Mouse (Mus musculus): Measurements from ENCODE around the gene Gtpbp2. TPM values are rescaled to one million over a fixed set of nuclear protein-coding genes. Genes with fewer than 3 reads are reported as not detected.
A peak's percentile ranks its signal among the peaks of the same experiment; 100 is the strongest.

Gene Gtpbp2
- total RNA-seq, 4 experiments from 2014 or later: 93.8 to 107 (median 103) TPM

DNA sequence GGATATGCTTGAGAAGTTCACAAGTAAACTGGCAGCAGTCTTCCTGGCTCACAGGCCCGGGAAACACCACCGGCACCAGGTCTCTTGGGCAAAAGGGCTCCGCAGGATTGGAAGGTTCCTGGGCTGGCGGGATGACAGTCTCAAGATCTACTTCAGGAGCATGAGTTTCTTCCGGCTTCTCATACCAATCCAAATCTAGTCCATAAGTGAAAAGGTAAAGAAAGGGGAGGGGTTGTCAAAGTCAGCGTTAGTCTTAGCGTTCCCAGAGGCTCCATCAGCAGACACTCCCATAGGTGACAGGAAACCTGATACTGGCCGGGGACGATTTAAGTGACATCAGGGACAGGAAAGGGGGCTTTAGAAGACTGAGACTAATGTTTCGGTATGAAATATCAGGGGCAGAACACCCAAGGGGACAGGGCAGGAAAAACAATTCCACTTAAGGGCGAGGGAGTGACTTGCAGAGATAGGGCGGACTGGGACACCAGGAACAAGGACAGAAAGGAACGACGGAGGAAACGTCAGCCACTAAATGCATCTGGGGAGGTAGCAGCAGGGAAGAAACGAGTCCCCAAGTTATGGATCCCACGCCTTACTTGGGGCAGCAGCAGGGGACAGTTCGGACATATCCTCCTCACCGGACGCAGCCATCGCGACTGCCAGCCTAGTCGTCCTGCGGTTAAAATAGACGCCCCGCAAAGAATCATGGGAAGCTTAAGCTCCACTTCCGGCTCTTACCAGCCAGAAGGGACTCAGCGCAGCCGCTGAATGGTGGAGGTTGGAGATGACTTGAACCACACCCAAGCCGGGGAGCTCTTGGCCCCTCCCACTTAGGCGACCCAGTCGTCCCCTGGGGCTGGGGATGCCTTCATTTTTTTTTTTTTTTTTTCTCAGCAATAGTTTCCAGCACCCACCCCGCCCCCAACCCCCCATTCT, 7.7 kb upstream of the Gtpbp2 start, which contains the start of gene Mad2l1bp:
Gene Mad2l1bp, minus strand, starts transcription at position 707 of the 936 bp plus-strand sequence.
- peak; percentile 59 to 86 for DNase-seq (ENCODE audit: low spot score in 2 of 2)

GRCm38 (mm10) chr17:46154336-46154735, 6.5 kb upstream of the Gtpbp2 start:
- DNase-seq (ENCODE audit: low spot score in 2 of 2): no peak

- DNase-seq (ENCODE audit: low spot score in 2 of 2): no peak
Measured at GRCm38 (mm10) chr17:46156680-46157079, 4.2 kb upstream of the Gtpbp2 start.

DNA sequence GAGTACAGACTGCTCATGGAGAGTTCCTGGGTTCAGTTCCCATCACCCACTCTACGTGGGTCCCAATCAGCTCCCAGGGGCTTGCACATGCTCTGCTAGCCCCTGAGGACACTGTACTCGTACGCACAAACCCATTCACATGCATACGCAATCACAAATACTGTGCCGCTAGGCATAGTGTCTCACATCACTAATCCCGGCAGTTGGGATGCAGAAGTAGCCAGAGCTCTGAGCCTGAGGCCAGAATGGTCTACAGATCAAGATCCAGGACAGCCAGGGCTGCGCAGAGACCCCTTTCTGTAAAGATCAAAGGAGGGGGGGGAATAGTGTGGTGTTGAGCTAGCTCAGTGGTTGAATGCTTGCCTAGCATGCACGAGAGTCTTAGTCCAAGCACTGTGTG, 3.7 kb upstream of the Gtpbp2 start:
- no peak for DNase-seq (ENCODE audit: low spot score in 2 of 2)

- DNase-seq (ENCODE audit: low spot score in 2 of 2): no peak
Measured at GRCm38 (mm10) chr17:46159236-46159635, 1.6 kb upstream of the Gtpbp2 start.

DNA sequence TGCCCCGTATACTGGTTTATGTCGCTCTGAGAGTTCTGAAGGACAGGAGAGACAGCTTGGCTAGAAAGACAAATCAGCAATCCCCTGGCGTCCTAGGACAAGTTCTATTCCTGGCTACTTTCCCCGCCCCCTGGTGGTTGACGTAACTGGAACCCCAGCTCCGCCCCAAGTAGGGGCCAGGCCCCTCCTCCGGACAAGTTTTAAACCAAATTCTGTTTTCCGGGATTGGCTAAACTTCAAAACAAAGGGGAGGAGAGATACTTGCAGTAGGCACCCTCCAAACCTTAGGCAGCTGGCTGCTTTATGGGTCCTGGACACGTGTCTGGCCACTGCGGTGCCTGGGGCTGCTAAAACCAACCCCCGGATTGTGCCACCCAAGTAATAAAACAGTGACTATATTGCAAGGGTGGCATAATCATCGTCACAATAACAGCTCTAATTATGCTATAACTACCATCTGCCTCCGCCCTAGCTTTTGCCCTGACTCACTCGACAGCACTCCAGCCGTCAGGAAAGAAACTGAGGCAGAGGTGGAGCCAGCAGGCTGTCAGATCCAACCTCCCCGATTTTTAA, 656 bp upstream of the Gtpbp2 start:
- DNase-seq (ENCODE audit: low spot score in 2 of 2): peak; percentile 68 to 84

DNA sequence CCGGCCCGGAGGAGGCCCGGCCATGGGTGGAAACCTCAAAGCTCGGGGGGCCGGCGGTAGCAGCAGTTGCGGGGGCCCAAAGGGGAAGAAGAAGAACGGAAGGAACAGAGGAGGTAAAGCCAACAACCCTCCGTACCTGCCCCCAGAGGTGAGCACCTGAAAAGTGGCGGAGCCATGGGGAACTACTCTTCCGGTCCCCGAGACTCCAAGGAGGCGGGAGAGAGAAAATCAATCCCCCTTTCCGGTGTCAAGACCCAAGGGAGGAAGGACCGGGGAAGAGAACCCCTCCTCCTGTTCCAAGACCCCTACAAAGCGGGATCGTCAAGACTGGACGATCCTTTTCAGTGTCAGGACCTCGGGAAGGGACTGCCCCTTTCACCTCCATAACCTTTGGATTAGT, 347 bp downstream of the Gtpbp2 start:
- peak in 1 of 2 experiments; percentile 39 for DNase-seq (ENCODE audit: low spot score in 2 of 2)

- no peak for DNase-seq (ENCODE audit: low spot score in 2 of 2)
Measured at GRCm38 (mm10) chr17:46161710-46162109, 878 bp downstream of the Gtpbp2 start.

DNA sequence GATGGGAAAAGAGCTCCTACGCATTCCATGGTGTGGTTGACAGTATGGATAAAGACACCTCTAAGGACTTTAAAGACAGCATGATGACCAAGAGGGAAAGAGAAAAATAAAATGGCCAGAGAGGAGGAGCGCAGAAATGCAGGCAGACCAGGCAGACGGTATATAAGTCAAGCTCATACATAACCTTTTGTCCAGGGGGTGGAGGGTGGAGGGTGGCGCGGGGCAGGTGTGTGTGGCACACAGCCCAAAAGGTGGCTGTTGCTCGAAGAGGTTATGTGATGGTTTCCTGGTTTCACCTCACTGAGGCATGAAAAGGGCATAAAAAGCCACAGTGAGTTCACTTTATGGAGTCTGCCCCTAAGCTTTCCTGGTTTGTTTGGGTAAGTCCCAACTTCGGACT, 1.7 kb downstream of the Gtpbp2 start:
- DNase-seq (ENCODE audit: low spot score in 2 of 2): no peak

DNA sequence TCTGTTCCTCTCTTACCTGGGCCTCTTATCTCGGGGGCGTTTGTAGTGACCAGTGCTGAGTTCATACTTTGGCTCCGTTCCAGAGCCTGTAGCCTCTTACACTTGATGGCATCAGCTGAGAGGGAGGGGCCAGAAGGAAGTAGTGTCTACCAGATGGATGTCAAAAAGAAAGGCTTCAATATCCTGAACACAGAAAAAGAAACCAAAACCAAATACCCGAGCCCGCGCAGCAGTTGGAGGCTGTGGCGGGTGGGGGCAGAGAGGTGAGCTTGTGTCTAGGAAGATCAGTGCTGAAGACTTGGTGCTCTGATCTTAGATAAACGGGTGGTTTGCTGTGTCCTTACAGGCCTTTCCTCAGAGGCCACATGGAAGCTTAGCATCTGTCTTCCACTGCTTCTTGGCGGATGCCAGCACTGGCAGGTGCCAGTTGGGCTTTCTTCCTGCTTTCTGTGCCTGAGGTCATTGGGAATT, 2.2 kb downstream of the Gtpbp2 start:
- no peak for DNase-seq (ENCODE audit: low spot score in 2 of 2)

DNA sequence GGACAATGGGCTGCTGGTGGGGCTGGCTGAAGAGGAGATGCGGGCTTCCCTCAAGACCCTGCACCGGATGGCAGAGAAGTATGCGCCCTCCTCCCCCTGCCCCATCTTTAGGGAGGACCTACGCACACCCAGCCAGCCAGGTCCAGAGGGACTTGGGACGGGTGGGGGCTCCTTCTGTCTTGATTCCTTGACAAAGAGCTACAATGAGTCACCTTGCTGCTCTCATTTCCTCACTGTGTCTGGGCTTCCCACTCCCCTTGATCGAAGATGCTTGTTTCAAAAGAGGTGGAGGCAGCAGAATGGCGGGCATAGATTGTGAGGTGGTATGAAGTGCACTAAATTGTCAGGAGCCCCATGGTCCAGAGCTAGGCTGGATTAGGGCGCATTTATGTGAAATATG, 3.5 kb downstream of the Gtpbp2 start:
- DNase-seq (ENCODE audit: low spot score in 2 of 2): no peak

DNA sequence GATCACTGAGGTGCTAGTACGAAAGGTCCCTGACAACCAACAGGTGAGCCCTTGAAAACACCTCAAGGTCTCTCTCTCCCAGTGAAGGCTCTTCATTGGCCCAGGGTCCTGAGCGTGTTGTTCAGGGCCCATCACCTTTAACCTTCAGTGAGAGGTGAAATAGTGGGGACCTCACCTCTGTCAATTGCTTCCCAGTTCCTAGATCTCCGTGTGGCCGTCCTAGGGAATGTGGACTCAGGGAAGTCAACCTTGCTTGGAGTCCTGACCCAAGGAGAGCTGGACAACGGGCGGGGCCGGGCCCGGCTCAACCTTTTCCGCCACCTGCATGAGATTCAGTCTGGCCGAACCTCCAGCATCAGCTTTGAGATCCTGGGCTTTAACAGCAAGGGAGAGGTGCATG, 4.0 kb downstream of the Gtpbp2 start:
- DNase-seq (ENCODE audit: low spot score in 2 of 2): no peak

- no peak for DNase-seq (ENCODE audit: low spot score in 2 of 2)
Measured at GRCm38 (mm10) chr17:46165460-46165859, 4.6 kb downstream of the Gtpbp2 start.

DNA sequence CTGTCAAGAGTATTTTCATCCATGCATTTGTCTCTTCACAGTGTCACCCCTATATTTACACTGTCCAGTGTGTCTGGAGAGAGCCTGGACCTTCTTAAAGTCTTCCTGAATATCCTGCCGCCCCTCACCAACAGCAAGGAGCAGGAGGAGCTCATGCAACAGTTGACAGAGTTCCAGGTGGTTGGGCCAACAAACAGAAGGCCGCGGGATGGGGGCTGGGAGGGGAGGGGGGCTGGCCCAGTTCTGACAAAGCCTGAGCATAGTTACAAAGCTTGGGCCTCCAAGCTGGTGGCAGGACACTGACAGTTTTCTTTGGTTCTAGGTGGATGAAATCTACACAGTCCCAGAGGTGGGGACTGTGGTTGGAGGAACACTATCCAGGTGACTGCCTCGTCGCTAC, 5.4 kb downstream of the Gtpbp2 start:
- no peak for DNase-seq (ENCODE audit: low spot score in 2 of 2)

DNA sequence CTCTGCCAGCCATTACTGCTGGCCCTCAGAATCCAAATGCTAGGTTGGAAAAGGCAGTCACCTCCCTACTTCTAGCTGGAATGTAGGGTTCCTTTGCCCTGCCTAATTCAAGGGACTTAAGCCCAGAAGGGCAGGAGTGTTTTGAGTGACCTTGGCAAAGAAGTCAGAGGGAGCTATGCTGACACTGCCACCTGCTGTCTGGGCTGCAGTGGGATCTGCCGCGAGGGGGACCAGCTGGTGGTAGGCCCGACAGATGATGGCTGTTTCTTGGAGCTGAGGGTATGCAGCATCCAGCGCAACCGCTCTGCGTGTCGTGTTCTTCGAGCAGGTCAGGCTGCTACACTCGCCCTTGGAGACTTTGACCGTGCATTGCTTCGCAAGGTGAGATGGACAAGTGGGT, 6.2 kb downstream of the Gtpbp2 start:
- no peak for DNase-seq (ENCODE audit: low spot score in 2 of 2)

GRCm38 (mm10) chr17:46168318-46168717, 7.5 kb downstream of the Gtpbp2 start:
- no peak for DNase-seq (ENCODE audit: low spot score in 2 of 2)

DNA sequence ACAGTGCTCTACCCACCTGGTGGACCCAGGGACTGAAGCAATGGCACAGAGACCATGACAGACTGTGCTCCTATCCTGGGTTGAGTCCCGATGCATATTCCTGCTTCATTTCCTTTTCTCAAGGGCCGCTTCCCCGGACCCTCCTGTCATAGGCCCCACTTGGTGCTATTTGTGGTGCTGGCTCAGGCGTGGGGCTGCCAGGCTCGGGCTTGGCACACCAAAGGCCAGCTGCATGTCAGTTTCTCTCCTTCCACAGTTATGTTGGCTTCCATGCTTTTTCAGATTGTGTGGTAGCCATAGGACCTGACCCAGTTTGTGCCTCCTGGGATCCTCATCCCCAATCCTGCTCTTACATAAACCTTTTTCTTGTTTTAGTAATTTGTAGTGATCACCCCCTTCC, 7.9 kb downstream of the Gtpbp2 start:
- DNase-seq (ENCODE audit: low spot score in 2 of 2): no peak

DNA sequence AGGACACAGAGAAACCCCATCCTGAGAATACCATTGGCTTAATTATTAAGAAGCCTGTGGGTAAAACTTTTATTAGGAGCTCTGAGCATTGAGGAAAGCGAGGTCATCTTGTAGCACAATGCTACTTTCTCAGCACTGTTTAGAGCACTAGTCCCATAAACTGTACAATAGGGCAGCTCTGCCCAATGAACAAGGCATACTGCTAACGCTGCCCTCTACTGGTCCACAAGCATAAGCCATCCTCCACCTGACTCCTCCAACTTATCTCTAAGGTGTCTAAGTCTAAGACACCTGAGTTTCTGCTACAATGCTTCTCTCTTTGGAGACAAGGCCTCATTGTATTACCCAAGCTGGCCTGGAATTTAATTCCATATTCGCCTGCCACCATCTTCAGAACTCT, 9.7 kb downstream of the Gtpbp2 start:
- DNase-seq (ENCODE audit: low spot score in 2 of 2): no peak

- DNase-seq (ENCODE audit: low spot score in 2 of 2): no peak
Measured at GRCm38 (mm10) chr17:46182273-46182672, 21.4 kb downstream of the Gtpbp2 start.

- no peak for DNase-seq (ENCODE audit: low spot score in 2 of 2)
Measured at GRCm38 (mm10) chr17:46188829-46189228, 28.0 kb downstream of the Gtpbp2 start.

DNA sequence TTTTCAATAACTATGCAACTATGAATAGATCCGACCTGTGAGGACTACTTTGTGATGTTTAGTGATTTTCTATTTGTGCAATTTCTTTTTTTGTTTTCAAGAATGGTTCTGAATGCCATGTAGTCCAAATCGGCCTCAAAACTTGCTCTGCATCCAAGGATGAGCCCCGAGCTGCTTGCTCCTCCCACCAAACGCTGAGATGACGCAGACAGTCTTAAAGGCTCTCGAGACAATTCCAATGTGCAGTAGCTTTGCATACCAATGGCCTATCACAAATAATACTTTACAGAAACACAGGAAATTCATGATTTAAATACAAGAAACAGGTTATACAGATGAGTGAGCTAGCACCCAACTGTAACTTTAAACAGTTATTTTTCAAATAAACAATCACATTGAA, 40.3 kb downstream of the Gtpbp2 start:
- DNase-seq (ENCODE audit: low spot score in 2 of 2): no peak

GRCm38 (mm10) chr17:46202421-46203071, 41.7 kb downstream of the Gtpbp2 start, which contains the start of the genes Polh and Xpo5:
Polh (minus strand) TSS chr17:46202645.
Xpo5 (plus strand) TSS chr17:46202782.
- DNase-seq (ENCODE audit: low spot score in 2 of 2): peak; percentile 77 to 90
